Mouse (Mus musculus) liver, embryonic 14.5 days (tissue): Measurements from ENCODE around the gene Lrrc15. TPM values are rescaled to one million over a fixed set of nuclear protein-coding genes. Genes with fewer than 3 reads are reported as not detected.

Source experiments
- ATAC-seq: fragments of 200-750 bp; cut with Nextera tagmentation; 2 replicates; pipeline ENCODE4 v1.8.0; 2017; ENCODE audit warnings: moderate number of reproducible peaks, mild to moderate bottlenecking, moderate library complexity; ENCODE audit not compliant: insufficient read depth
- DNase-seq, 3 experiments: peaks; one replicate each; pipeline ENCODE4 v3.0.0-alpha.2; 2012 to 2013; ENCODE audit warnings: low read depth in 3 of 3, low spot score in 3 of 3
- H3K27ac ChIP-seq: fragments of 300-500 bp; sonication (generic); 2 replicates; pipeline ENCODE4 v1.5.1; 2014; ENCODE audit warnings: moderate library complexity, mild to moderate bottlenecking, control low read depth, inconsistent platforms
- H3K27me3 ChIP-seq: fragments of 300-500 bp; sonication (generic); 2 replicates; pipeline ENCODE4 v1.6.1; 2014; ENCODE audit warnings: mild to moderate bottlenecking, low read length, moderate library complexity; ENCODE audit not compliant: control insufficient read depth, insufficient read depth
- H3K36me3 ChIP-seq: fragments of 300-500 bp; sonication (generic); replicated peaks from 2 replicates; pipeline ENCODE4 v1.6.1; 2014; ENCODE audit warnings: low read depth; ENCODE audit not compliant: control insufficient read depth, insufficient read depth
- H3K4me1 ChIP-seq, 2 experiments: fragments of 200-500 bp in 1 of 2; fragments of 300-500 bp in 1 of 2; sonication (generic) in 1 of 2; replicated peaks; 2 replicates each; pipeline ENCODE4 v1.6.1; 2012 to 2014; ENCODE audit warnings: antibody characterized with exemption in 1 of 2, inconsistent platforms in 1 of 2, low read length in 1 of 2; ENCODE audit not compliant: control insufficient read depth in 2 of 2, insufficient read depth in 2 of 2
- H3K4me2 ChIP-seq: fragments of 300-500 bp; sonication (generic); 2 replicates; pipeline ENCODE4 v1.6.1; 2014; ENCODE audit warnings: low read depth, mild to moderate bottlenecking, control low read depth, moderate library complexity
- H3K4me3 ChIP-seq, 2 experiments: fragments of 200-500 bp in 1 of 2; fragments of 300-500 bp in 1 of 2; sonication (generic) in 1 of 2; 2 replicates each; pipeline ENCODE4 v1.5.1; 2012 to 2014; ENCODE audit warnings: low read depth in 2 of 2, low read length in 2 of 2, mild to moderate bottlenecking in 2 of 2, control low read depth in 1 of 2, inconsistent platforms in 1 of 2, moderate library complexity in 1 of 2; ENCODE audit not compliant: insufficient read depth in 1 of 2
- H3K9ac ChIP-seq: fragments of 300-500 bp; sonication (generic); replicated peaks from 2 replicates; pipeline ENCODE4 v1.6.1; 2014; ENCODE audit warnings: mild to moderate bottlenecking, control low read depth, moderate library complexity
- H3K9me3 ChIP-seq: fragments of 300-500 bp; sonication (generic); 2 replicates; pipeline ENCODE4 v1.6.1; 2016; ENCODE audit warnings: low read length, mixed read lengths; ENCODE audit not compliant: control insufficient read depth
- CTCF ChIP-seq: IDR thresholded peaks from 2 replicates; pipeline ENCODE4 v1.5.1; 2016; ENCODE audit warnings: antibody characterized with exemption, low read depth, control low read depth
- EP300 ChIP-seq: IDR thresholded peaks from 2 replicates; pipeline ENCODE4 v1.6.1; 2016; ENCODE audit warnings: antibody characterized with exemption, low read depth
- WGBS: fragments of 180-500 bp; shearing (Covaris S2); extraction: QIAGEN DNeasy Blood & Tissue Kit; methylation state at CpG from one replicate; pipeline ENCODE4 v1.1.7; 2014; ENCODE audit not compliant: insufficient replicate concordance; 5-methylcytosine and 5-hydroxymethylcytosine counted together
- polyA plus RNA-seq, 2 experiments: library from polyadenylated mRNA; depleted of rRNA in 1 of 2; stranded (reverse) in 1 of 2; unstranded in 1 of 2; fragments of >200 nt; fragmentation: Nextera tagmentation in 1 of 2; extraction: Ambion mirVana in 1 of 2; gene quantifications; 2 replicates each; pipeline versions ENCODE4 v1.2.1 to v1.2.3; 2012 to 2014

The Lrrc15 gene
- polyA plus RNA-seq, 2 experiments: 0.01 TPM

- Histone ChIP-seq H3K4me2 (no peak overlapping the region), H3K36me3 (no peaks in the 10 kb centered on the region), H3K27ac (no peak overlapping the region), H3K9me3 (no peaks in the 10 kb centered on the region), H3K9ac (no peak overlapping the region), H3K4me1 (no peaks in the 10 kb centered on the region), H3K27me3 (peaks cover 16% of the 10 kb centered on the region), H3K4me3 (no peak overlapping the region)
- DNase-seq: no peak
- ATAC-seq: no peak
- WGBS: 67% methylated on average over 11 of the region's 11 CpGs
- TF ChIP-seq EP300 (no peak), CTCF (no peak)
These were observed 4.7 kb downstream of the Lrrc15 start for GRCm38 (mm10) chr16:30278406-30278805.

- no peaks in the 10 kb centered on the region for H3K27me3 ChIP-seq
- no peak for TF ChIP-seq CTCF
- H3K4me3 ChIP-seq: no peak overlapping the region
- H3K9me3 ChIP-seq: no peaks in the 10 kb centered on the region
- ATAC-seq (no peak), DNase-seq (no peak)
- no peaks in the 10 kb centered on the region for H3K36me3 ChIP-seq
- no peak overlapping the region for H3K4me2 ChIP-seq
- no peaks in the 10 kb centered on the region for H3K4me1 ChIP-seq
- H3K27ac ChIP-seq: no peak overlapping the region
- WGBS: 61% methylated on average over 15 of the region's 15 CpGs
- H3K9ac ChIP-seq: no peak overlapping the region
These were observed 7.3 kb downstream of the Lrrc15 start for GRCm38 (mm10) chr16:30275558-30276340.

- Histone ChIP-seq H3K9me3 (no peaks in the 10 kb centered on the region), H3K27me3 (no peaks in the 10 kb centered on the region), H3K4me1 (no peaks in the 10 kb centered on the region), H3K4me3 (no peak overlapping the region), H3K36me3 (no peaks in the 10 kb centered on the region), H3K4me2 (no peak overlapping the region), H3K9ac (no peak overlapping the region), H3K27ac (no peak overlapping the region)
- WGBS: 72% methylated on average over 8 of the region's 8 CpGs
- ATAC-seq (no peak), DNase-seq (no peak)
- TF ChIP-seq CTCF (no peak), EP300 (no peak)
These were observed 10.0 kb downstream of the Lrrc15 start for GRCm38 (mm10) chr16:30273065-30273464.

- Histone ChIP-seq H3K4me1 (no peaks in the 10 kb centered on the region), H3K27me3 (no peaks in the 10 kb centered on the region), H3K36me3 (no peaks in the 10 kb centered on the region), H3K27ac (no peak overlapping the region), H3K9me3 (no peaks in the 10 kb centered on the region), H3K9ac (no peak overlapping the region), H3K4me3 (no peak overlapping the region), H3K4me2 (no peak overlapping the region)
- 40% methylated on average over 6 of the region's 6 CpGs for WGBS
- DNase-seq (no peak), ATAC-seq (no peak)
- TF ChIP-seq CTCF (no peak), EP300 (no peak)
These were observed 11.0 kb downstream of the Lrrc15 start for GRCm38 (mm10) chr16:30271941-30272595.

GRCm38 (mm10) chr16:30271223-30271761, 11.8 kb downstream of the Lrrc15 start:
- H3K36me3 ChIP-seq: no peaks in the 10 kb centered on the region
- 58% methylated on average over 8 of the region's 8 CpGs for WGBS
- ATAC-seq: no peak
- TF ChIP-seq CTCF: no peak
- no peak for TF ChIP-seq EP300
- H3K4me1 ChIP-seq: no peaks in the 10 kb centered on the region
- no peak overlapping the region for H3K4me2 ChIP-seq
- no peak overlapping the region for H3K27ac ChIP-seq
- H3K27me3 ChIP-seq: no peaks in the 10 kb centered on the region
- H3K9ac ChIP-seq: no peak overlapping the region
- DNase-seq: no peak
- no peaks in the 10 kb centered on the region for H3K9me3 ChIP-seq
- no peak overlapping the region for H3K4me3 ChIP-seq
